Mouse (Mus musculus) neural tube, embryonic 12.5 days (tissue): ENCODE measurements at regions not wholly inside any gene's neighbourhood (a gene's known extent, or its start where the extent isn't known, plus 50 kb on each side); places are given as distances from the start of the nearest gene placed in this dataset.

Source experiments
- ATAC-seq: fragments of 200-750 bp; cut with Nextera tagmentation; 2 replicates; pipeline ENCODE4 v1.8.0; 2017; ENCODE audit warnings: low read depth, mild to moderate bottlenecking, moderate TSS enrichment, moderate library complexity; ENCODE audit not compliant: low FRiP score
- H3K27ac ChIP-seq: fragments of 300-500 bp; sonication (generic); 2 replicates; pipeline ENCODE4 v1.5.1; 2016
- H3K27me3 ChIP-seq: fragments of 300-500 bp; sonication (generic); replicated peaks from 2 replicates; pipeline ENCODE4 v1.6.1; 2016; ENCODE audit warnings: mild to moderate bottlenecking
- H3K36me3 ChIP-seq: fragments of 300-500 bp; sonication (generic); 2 replicates; pipeline ENCODE4 v1.6.1; 2016; ENCODE audit warnings: mild to moderate bottlenecking
- H3K4me1 ChIP-seq: fragments of 300-500 bp; sonication (generic); 2 replicates; pipeline ENCODE4 v1.6.1; 2016
- H3K4me2 ChIP-seq: fragments of 300-500 bp; sonication (generic); replicated peaks from 2 replicates; pipeline ENCODE4 v1.6.1; 2016; ENCODE audit warnings: mild to moderate bottlenecking
- H3K4me3 ChIP-seq: fragments of 300-500 bp; sonication (generic); 2 replicates; pipeline ENCODE4 v1.5.1; 2016
- H3K9ac ChIP-seq: fragments of 300-500 bp; sonication (generic); 2 replicates; pipeline ENCODE4 v1.6.1; 2016; ENCODE audit warnings: mild to moderate bottlenecking
- H3K9me3 ChIP-seq: fragments of 300-500 bp; sonication (generic); 2 replicates; pipeline ENCODE4 v1.6.1; 2016; ENCODE audit warnings: mild to moderate bottlenecking
- WGBS: fragments of 180-500 bp; shearing (Covaris S2); methylation state at CpG from one replicate; pipeline ENCODE4 v1.1.7; 2016; 5-methylcytosine and 5-hydroxymethylcytosine counted together

- Histone ChIP-seq H3K9me3 (no peaks in the 10 kb centered on the region), H3K4me1 (no peaks in the 10 kb centered on the region), H3K36me3 (no peaks in the 10 kb centered on the region), H3K4me2 (no peak overlapping the region), H3K27ac (no peak overlapping the region), H3K27me3 (no peaks in the 10 kb centered on the region), H3K4me3 (no peak overlapping the region), H3K9ac (no peak overlapping the region)
- ATAC-seq: no peak
- WGBS: 75% methylated on average over 2 of the region's 2 CpGs
Observed at GRCm38 (mm10) chr2:64860113-64860512, 164.7 kb downstream of the Grb14 start.

GRCm38 (mm10) chr2:64853918-64854317 lies 170.9 kb downstream of the Grb14 start:
- H3K27ac ChIP-seq: no peak overlapping the region
- H3K9me3 ChIP-seq: no peaks in the 10 kb centered on the region
- no peak overlapping the region for H3K4me2 ChIP-seq
- no peaks in the 10 kb centered on the region for H3K27me3 ChIP-seq
- ATAC-seq: no peak
- no peaks in the 10 kb centered on the region for H3K4me1 ChIP-seq
- no peak overlapping the region for H3K4me3 ChIP-seq
- H3K9ac ChIP-seq: no peak overlapping the region
- H3K36me3 ChIP-seq: no peaks in the 10 kb centered on the region
- 18% methylated on average over 7 of the region's 7 CpGs for WGBS

DNA sequence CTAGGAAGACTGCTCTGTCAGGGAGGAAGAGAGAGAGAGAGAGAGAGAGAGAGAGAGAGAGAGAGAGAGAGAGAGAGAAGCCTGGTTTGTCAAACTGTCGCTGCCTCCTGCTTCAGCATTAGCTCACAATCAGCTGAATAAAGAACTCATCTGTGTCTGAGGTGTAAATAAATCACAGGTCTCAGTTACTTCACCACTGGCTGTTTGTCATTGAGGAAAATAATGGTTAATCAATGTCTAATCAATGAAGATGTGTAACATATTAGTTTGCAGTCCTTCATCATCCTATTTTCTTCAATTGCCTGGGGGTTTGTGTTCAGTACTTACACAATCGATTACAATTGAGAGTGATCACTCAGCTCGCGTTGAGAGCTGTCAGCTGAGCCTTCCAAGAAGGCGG lies 171.9 kb downstream of the Grb14 start:
- H3K4me2 ChIP-seq: no peak overlapping the region
- ATAC-seq: peak; percentile 55; the same call in 1 of the 2 replicates

DNA sequence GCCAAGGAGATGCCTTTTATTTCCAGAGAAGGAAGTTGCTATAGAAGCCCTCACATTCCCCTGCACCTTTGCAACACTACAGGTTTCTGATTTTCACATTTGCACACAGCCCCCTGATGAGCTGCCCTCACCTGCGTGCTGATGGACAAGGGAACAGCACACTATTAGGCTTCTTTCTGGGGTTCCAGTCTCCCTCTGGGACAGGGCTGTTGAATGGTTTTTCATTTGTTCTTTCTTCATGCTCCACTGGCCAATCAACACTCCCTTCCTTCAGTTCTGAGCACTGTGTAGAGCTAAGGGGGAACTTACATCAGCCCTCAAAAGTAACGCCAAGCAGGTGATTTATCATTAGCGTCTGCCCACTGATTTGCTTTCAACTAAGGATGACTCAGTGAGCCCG lies 173.7 kb downstream of the Grb14 start:
- Histone ChIP-seq H3K27me3 (no peaks in the 10 kb centered on the region), H3K27ac (no peak overlapping the region), H3K36me3 (no peaks in the 10 kb centered on the region), H3K9me3 (no peaks in the 10 kb centered on the region), H3K4me1 (no peaks in the 10 kb centered on the region), H3K4me3 (no peak overlapping the region), H3K4me2 (no peak overlapping the region), H3K9ac (no peak overlapping the region)
- 0 out of 2 replicates have a peak, but pooled peaks have one; percentile 25 for ATAC-seq
- WGBS: 52% methylated on average over 4 of the region's 4 CpGs

More for the DNA sequence above, 171.9 kb downstream of the Grb14 start:
- WGBS: 45% methylated on average over 5 of the region's 5 CpGs
- no peaks in the 10 kb centered on the region for H3K27me3 ChIP-seq
- no peak overlapping the region for H3K4me3 ChIP-seq
- no peak overlapping the region for H3K27ac ChIP-seq
- no peaks in the 10 kb centered on the region for H3K36me3 ChIP-seq
- H3K9me3 ChIP-seq: no peaks in the 10 kb centered on the region
- H3K9ac ChIP-seq: no peak overlapping the region
- H3K4me1 ChIP-seq: no peaks in the 10 kb centered on the region

GRCm38 (mm10) chr2:64850656-64851055 lies 174.1 kb downstream of the Grb14 start:
- Histone ChIP-seq H3K4me3 (no peak overlapping the region), H3K9me3 (no peaks in the 10 kb centered on the region), H3K27ac (no peak overlapping the region), H3K9ac (no peak overlapping the region), H3K4me2 (no peak overlapping the region), H3K36me3 (no peaks in the 10 kb centered on the region), H3K4me1 (no peaks in the 10 kb centered on the region), H3K27me3 (no peaks in the 10 kb centered on the region)
- no peak for ATAC-seq
- 97% methylated on average over 3 of the region's 3 CpGs for WGBS

DNA sequence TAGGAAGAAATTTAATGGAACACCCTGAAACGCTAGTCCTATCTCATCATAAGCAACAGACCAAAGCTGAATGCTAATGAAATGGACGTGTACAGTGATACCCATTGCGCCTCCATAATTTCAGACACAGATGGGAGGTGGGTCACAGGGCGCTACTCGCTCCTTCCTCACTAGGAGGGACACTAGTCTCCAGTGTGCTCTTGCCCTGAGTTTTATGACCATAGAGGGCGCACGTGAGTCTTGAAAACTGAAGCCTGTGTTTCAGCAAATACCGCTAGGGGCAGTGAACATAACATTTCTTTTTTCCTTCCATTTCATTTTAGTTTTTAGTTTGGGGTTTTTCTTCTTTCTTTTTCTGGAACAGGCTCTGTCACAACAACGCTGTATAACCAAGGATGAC lies 200.3 kb downstream of the Grb14 start:
- Histone ChIP-seq H3K4me2 (no peak overlapping the region), H3K9ac (no peak overlapping the region), H3K4me3 (no peak overlapping the region), H3K36me3 (no peaks in the 10 kb centered on the region), H3K4me1 (no peaks in the 10 kb centered on the region), H3K9me3 (no peaks in the 10 kb centered on the region), H3K27me3 (no peaks in the 10 kb centered on the region), H3K27ac (no peak overlapping the region)
- 87% methylated on average over 9 of the region's 9 CpGs for WGBS
- ATAC-seq: no peak

DNA sequence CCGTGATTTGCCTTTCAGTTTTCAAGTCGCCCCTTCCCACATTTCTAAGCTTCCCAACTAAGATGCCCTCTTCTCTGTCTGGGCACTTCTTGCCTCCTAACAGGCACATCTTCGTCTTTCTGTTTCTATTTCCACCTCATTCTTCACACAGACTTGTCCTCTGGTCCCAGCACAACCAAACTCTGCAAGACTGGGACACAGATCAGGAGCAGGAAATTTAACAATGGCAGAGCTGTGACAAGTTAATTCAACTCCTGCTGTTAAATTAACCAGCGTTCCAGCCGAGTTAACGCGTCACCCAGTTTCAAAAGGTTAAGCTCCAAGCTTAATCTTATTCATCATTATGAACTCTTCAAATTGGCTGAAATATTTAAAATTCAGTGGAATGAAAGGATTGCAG lies 200.9 kb downstream of the Grb14 start:
- H3K27ac ChIP-seq: no peak overlapping the region
- no peak overlapping the region for H3K4me3 ChIP-seq
- H3K4me1 ChIP-seq: no peaks in the 10 kb centered on the region
- H3K9ac ChIP-seq: no peak overlapping the region
- no peaks in the 10 kb centered on the region for H3K9me3 ChIP-seq
- H3K4me2 ChIP-seq: no peak overlapping the region
- WGBS: 53% methylated on average over 7 of the region's 7 CpGs
- no peaks in the 10 kb centered on the region for H3K27me3 ChIP-seq
- ATAC-seq: no peak
- H3K36me3 ChIP-seq: no peaks in the 10 kb centered on the region

- WGBS: 60% methylated on average over 6 of the region's 6 CpGs
- H3K9me3 ChIP-seq: no peaks in the 10 kb centered on the region
- H3K27ac ChIP-seq: no peak overlapping the region
- H3K4me3 ChIP-seq: no peak overlapping the region
- H3K36me3 ChIP-seq: no peaks in the 10 kb centered on the region
- H3K27me3 ChIP-seq: no peaks in the 10 kb centered on the region
- no peak for ATAC-seq
- H3K4me2 ChIP-seq: no peak overlapping the region
- no peak overlapping the region for H3K9ac ChIP-seq
- no peaks in the 10 kb centered on the region for H3K4me1 ChIP-seq
Observed at GRCm38 (mm10) chr2:64823074-64823473, 201.7 kb downstream of the Grb14 start.

GRCm38 (mm10) chr2:64818159-64818558 lies 206.6 kb downstream of the Grb14 start:
- H3K9ac ChIP-seq: no peak overlapping the region
- no peak overlapping the region for H3K4me3 ChIP-seq
- H3K36me3 ChIP-seq: no peaks in the 10 kb centered on the region
- no peaks in the 10 kb centered on the region for H3K27me3 ChIP-seq
- no peaks in the 10 kb centered on the region for H3K4me1 ChIP-seq
- no peak overlapping the region for H3K27ac ChIP-seq
- no peaks in the 10 kb centered on the region for H3K9me3 ChIP-seq
- ATAC-seq: no peak
- H3K4me2 ChIP-seq: no peak overlapping the region
- 37% methylated on average over 5 of the region's 5 CpGs for WGBS
